Mouse (Mus musculus) cerebellum, adult 11 months (tissue): ENCODE data around the gene Slc34a2.

Experiments used
- DNase-seq: peaks from one replicate; pipeline ENCODE4 v3.0.0; 2022

Gene Slc34a2

GRCm38 (mm10) chr5:53037781-53038180 is at the start of gene Slc34a2:
Slc34a2 (plus strand) TSS chr5:53038081.
- DNase-seq = no peak

DNA sequence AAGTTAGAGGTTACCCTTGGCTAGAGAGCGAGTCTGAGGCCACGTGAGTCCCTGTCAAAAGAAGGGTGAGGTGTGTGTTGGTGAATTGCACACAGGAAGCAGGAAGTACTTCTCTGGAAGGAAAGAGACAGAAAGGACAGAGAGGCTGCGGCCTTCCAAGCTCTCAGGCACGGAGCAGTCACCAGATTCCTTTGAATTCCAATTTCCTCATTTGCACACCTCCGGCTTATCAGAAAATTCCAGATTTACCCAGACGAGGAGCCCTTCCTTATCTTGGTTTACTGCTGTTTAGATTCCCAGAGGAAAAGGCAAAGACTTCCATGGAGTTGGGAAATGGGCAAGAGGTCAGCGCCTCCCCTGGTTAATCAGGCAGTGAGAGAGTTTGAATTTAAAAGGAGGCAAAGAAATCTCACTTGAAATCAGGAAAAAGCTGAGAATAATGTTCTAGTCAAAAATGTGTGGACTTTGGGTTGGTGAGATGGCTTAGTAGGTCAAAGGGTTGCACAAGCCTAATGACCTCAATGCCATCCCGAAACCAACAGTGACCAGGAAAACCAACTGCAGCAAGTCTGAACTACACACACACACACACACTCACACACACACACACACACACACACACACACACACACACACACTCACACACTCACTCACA is 47.1 kb upstream of the Slc34a2 start:
- DNase-seq = no peak

GRCm38 (mm10) chr5:52992210-52992897 is 45.5 kb upstream of the Slc34a2 start:
- DNase-seq = no peak

GRCm38 (mm10) chr5:52993490-52994282 is 44.2 kb upstream of the Slc34a2 start:
- no peak for DNase-seq

GRCm38 (mm10) chr5:52995461-52995860 is 42.4 kb upstream of the Slc34a2 start:
- no peak for DNase-seq

- DNase-seq = no peak
These were observed 41.7 kb upstream of the Slc34a2 start for GRCm38 (mm10) chr5:52996145-52996544.

DNA sequence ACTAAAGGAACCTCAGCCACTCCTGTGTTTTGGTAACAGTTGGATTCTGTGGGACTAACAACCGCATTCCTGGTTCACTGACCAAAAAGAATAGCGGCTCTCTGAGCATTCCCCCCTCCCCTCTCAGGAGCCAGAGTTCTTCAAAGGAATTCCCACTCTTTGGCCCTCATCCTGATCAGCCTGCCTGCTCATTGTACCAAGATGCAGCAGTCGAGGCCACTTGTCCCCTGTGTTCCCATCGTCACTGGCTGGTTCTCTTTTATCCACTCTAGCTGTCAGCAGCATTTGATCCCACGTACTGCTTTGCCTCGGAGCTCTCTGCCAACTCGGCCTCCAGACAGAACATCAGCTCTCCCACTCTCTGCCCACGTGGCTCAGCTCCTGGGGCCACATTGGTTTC is 41.3 kb upstream of the Slc34a2 start:
- no peak for DNase-seq

DNA sequence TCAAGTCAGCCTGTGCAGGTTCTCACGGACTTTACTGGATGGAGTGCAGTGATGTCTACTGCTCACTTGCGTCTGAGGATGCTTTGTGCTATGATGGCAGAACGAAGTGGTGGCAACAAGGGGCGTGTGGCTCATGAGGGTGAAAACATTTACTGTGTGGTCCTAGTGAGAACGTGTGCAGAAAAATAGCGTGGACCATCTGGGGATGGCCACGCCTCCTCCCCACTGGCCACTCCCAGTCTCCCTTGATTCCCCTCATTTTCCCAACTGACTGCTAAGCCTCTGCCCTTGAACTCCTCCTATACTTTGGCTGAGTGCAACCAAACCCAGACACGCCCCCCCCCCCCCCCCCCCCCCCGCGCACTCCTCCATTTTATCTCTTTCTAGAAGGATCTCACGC is 40.8 kb upstream of the Slc34a2 start:
- DNase-seq = no peak

DNA sequence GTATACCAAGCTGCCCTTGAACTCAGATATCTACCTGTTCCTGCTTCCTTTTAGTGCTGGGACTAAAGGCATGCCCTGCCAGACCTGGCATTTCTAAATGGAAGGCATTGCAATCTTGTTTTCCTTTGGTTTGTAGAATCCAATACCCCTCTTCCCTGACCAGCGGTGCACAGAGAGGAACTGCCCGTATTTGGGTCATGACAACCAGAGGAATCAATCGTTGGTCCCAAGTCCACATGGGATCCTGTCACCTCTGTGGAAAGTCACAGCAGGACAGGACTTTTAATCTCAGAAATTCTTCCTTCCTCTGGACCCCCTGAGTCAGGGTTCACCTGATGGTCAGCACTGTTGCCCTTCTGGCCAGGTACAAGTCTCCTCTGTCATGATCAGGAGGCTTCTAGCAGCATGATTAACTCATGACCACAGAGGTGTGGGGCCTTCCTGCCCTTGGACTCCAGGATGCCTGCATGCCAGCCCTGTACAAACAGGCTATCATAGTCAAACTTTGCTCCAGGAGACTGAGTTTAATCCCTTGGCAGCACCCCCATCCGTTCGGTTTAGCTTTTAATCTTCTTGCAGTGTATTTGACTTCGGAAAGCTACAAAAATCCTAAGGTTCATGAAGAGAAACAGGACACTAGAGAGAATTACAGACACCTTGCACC is 39.7 kb upstream of the Slc34a2 start:
- no peak for DNase-seq

- no peak for DNase-seq
These were observed 37.6 kb upstream of the Slc34a2 start for GRCm38 (mm10) chr5:53000169-53000872.

- DNase-seq = peak; percentile 37
These were observed 35.2 kb upstream of the Slc34a2 start for GRCm38 (mm10) chr5:53002599-53003203.

- no peak for DNase-seq
These were observed 34.4 kb upstream of the Slc34a2 start for GRCm38 (mm10) chr5:53003495-53003894.

DNA sequence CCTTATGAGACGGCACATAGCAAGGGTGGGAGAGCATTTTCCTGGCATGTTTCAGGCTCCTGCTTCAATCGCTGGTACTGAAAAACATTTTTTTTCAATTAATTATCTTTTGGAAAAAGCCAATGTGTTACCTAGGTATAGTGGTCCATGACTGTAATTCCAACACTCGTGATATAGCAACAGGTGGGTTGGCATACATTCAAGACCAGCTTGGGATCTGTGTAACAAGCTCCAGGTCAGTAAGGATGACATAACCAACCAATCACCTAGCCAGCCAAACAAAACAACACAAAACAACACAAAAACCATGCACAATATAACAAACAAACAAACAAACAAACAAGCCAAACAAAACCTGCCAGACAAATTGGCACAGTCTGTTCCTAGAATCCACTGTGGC is 33.9 kb upstream of the Slc34a2 start:
- no peak for DNase-seq

GRCm38 (mm10) chr5:53009027-53009769 is 28.7 kb upstream of the Slc34a2 start:
- DNase-seq = no peak

GRCm38 (mm10) chr5:53009770-53010133 is 28.1 kb upstream of the Slc34a2 start:
- DNase-seq = no peak

GRCm38 (mm10) chr5:53011327-53011726 is 26.6 kb upstream of the Slc34a2 start:
- no peak for DNase-seq

DNA sequence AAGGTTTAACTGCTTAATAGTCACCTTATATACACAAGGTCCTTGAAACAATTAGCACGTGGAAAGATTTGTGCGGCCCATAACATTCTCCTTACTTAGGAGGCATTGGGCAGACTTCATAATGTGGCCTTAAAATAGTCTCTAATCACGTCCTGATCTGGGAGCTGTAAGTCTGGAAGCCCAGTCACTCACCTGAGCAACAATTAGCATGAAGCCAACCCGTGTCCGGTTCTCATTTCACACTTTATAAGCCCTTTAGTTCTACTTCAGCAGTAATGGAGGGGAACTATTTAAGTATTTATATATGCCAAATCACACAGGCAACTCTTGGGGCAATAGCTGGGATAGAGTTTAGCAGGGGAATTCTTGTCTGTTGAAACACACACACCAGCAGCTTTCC is 21.3 kb upstream of the Slc34a2 start:
- DNase-seq = no peak

DNA sequence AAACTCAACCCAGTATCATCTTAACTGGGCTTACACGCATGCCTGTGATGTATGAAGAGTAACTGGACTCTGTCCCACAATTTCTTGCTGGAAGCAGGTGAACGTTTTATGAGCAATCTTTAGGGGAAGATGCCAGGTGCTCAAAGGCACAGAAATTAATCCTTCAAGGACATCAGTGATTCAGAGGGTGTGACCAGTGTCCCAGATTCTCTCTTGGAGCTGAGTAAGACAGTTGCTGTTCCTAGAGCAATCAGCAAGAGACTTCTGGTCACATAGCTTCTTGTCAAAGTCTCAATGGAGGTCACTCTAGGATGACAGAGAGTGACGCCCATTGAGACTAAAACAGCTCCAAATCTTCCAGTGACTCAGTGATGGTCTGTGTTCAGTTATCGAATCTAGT is 19.6 kb upstream of the Slc34a2 start:
- no peak for DNase-seq

DNA sequence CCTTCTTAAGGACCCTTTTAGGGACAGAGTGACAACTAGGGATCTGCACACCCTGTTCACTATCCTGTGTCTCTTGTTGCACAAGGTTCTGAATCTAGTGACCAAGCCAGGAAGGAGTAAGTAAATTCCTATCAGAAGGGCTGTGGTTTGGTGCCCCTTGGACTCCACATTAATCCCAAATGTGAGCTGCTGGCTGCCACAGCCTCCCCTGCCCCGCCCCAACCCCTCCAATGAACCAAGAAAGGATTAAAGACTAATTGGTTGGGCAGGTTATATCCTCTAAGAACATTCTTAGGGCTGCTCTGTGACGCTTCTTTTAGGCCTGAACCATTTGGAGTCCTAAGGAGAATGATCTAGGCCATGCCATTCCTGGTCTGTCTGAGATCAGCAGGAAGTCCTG is 14.4 kb upstream of the Slc34a2 start:
- DNase-seq = no peak

DNA sequence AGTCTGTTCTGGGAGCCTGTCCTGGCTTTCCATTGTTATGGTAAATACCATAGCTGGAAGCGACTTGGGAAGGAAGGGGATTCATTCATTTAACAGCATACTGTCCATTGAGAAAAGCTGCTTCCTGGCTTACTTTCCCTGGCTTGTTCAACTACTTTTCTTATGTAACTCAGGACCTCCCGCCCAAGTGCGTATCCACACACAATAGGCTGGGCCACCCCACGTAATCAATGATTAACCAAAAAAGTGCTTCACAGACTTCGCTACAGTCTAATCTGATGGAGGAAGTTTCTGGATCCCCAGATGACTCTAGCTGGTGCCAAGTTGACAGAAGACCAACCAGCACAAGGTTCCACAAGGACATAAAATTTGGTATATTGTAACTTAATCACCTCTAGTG is 14.0 kb upstream of the Slc34a2 start:
- no peak for DNase-seq

DNA sequence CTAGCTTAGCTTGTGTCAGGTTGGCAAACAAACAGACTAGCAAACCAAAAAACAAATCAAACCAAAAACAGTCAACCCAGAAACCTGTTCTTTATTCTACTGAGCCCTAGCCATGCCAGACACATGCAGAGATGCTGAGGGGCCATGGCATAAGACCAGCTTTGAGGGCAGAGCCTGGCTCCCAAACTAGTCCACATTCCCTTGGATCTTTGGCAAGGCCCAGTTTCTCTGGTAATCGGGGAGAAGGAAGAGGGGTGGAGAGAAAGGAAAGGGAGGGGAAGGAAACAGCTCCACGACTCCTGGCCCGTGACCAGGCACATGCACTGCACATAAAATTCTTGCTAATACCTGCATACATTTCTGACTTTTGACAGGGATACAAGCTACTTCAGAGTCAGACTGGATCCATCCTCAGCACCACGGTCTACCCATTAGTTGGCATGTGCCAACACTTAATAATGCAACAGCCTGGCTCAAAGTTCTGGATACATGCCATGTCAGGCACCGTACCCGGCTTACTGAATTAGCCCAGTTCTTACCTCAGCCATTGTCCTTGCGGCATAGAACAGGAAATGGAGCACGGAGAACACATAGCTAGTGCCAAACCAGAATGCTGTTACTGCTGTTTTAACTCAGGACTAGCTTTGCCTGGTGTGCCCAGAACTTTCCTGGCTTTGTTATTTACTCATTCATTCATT is 12.5 kb upstream of the Slc34a2 start:
- peak; percentile 55 for DNase-seq
